Mouse (Mus musculus): ENCODE data around the gene Akr7a5. TPM values are rescaled to one million over a fixed set of nuclear protein-coding genes. Genes with fewer than 3 reads are reported as not detected.

Akr7a5 gene
- polyA plus RNA-seq, 1 experiment from 2014 or later, result 95.0 TPM

DNA sequence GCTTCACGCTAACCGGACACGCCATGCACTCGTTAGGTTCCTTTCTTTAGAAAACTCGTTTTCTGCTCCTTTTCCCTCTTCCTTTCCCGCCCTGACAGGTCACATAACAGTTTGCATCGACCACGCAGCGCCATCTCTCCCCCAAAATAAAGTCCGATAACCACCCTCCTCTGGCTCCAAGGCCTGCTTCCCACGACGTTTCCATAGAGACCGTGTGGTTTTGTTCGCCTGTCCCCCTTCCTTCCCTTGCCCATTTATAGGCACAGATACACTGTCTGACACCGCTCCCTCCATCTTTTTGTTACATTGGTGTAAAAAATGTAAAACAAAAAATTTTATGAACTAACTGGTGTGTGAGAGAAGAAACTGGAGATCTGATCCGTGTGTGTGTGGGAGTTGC lies 19.4 kb upstream of the Akr7a5 start:
- ATAC-seq (ENCODE audit: low read depth), result no peak
- WGBS, result 85% methylated on average over 16 of the region's 16 CpGs
- Histone ChIP-seq H3K4me2 (ENCODE audit: low read depth, low read length) (no peak overlapping the region), H3K4me1 (replicated peaks; ENCODE audit: control insufficient read depth, insufficient read depth, low read length) (no peaks in the 10 kb centered on the region), H3K36me3 (ENCODE audit: control insufficient read depth, insufficient read depth, low read length) (peaks cover 26% of the 10 kb centered on the region), H3K9ac (ENCODE audit: low read length) (no peak overlapping the region), H3K4me3 (ENCODE audit: low read length) (no peak overlapping the region), H3K27ac (ENCODE audit: low read length) (no peak overlapping the region), H3K9me3 (ENCODE audit: control insufficient read depth, low read length) (no peaks in the 10 kb centered on the region), H3K27me3 (ENCODE audit: control insufficient read depth, insufficient read depth, low read depth, low read length) (no peaks in the 10 kb centered on the region)

DNA sequence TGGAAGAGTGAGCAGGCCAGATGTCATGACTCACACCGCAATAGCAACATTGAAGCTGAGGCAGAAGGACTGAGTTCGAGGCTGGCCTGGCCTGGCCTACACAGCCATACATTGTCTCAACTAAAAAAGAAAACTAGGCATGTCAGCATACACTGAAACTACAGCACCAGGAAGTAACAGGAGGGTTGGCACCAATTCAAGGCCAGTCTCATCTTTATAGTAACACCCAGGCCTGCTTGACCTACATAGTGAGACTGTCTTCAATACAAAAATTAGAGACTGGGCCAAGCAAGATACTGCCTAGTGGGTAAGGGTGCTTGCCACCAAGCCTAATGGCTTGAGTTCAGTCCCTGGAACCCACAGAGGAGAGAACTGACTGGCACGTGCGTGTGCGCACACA lies 18.5 kb upstream of the Akr7a5 start:
- Histone ChIP-seq H3K4me2 (ENCODE audit: low read depth, low read length) (no peak overlapping the region), H3K27me3 (ENCODE audit: control insufficient read depth, insufficient read depth, low read depth, low read length) (no peaks in the 10 kb centered on the region), H3K36me3 (ENCODE audit: control insufficient read depth, insufficient read depth, low read length) (peaks cover 25% of the 10 kb centered on the region), H3K9me3 (ENCODE audit: control insufficient read depth, low read length) (no peaks in the 10 kb centered on the region), H3K4me3 (ENCODE audit: low read length) (no peak overlapping the region), H3K27ac (ENCODE audit: low read length) (no peak overlapping the region), H3K4me1 (replicated peaks; ENCODE audit: control insufficient read depth, insufficient read depth, low read length) (no peaks in the 10 kb centered on the region), H3K9ac (ENCODE audit: low read length) (no peak overlapping the region)
- no peak for ATAC-seq (ENCODE audit: low read depth)
- WGBS, result 93% methylated on average over 5 of the region's 5 CpGs

DNA sequence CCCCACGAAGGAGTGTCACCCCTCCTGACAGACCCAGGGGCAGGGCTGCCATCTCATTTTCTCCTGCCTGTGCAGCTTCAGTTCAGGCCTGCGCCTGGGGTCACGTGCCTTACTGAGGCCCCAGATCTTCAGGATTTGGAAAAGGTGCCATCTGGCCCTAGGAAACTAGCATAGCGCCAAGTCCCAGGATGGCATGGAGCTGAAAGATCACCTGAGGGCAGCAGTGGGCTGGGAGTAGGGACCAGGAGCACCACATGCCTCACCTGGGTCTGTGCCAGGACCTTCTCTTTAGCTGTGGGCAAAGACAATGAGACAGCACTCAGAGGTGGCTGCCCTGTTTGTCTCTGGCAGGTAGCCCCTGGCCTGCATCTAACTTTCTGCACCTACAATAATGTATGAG lies 13.0 kb upstream of the Akr7a5 start:
- Histone ChIP-seq H3K4me3 (ENCODE audit: low read length) (no peak overlapping the region), H3K4me2 (ENCODE audit: low read depth, low read length) (no peak overlapping the region), H3K27me3 (ENCODE audit: control insufficient read depth, insufficient read depth, low read depth, low read length) (no peaks in the 10 kb centered on the region), H3K9ac (ENCODE audit: low read length) (no peak overlapping the region), H3K27ac (ENCODE audit: low read length) (no peak overlapping the region), H3K36me3 (ENCODE audit: control insufficient read depth, insufficient read depth, low read length) (no peaks in the 10 kb centered on the region), H3K9me3 (ENCODE audit: control insufficient read depth, low read length) (no peaks in the 10 kb centered on the region), H3K4me1 (replicated peaks; ENCODE audit: control insufficient read depth, insufficient read depth, low read length) (peaks cover 10% of the 10 kb centered on the region)
- ATAC-seq (ENCODE audit: low read depth), result no peak
- WGBS, result 86% methylated on average over 4 of the region's 4 CpGs

DNA sequence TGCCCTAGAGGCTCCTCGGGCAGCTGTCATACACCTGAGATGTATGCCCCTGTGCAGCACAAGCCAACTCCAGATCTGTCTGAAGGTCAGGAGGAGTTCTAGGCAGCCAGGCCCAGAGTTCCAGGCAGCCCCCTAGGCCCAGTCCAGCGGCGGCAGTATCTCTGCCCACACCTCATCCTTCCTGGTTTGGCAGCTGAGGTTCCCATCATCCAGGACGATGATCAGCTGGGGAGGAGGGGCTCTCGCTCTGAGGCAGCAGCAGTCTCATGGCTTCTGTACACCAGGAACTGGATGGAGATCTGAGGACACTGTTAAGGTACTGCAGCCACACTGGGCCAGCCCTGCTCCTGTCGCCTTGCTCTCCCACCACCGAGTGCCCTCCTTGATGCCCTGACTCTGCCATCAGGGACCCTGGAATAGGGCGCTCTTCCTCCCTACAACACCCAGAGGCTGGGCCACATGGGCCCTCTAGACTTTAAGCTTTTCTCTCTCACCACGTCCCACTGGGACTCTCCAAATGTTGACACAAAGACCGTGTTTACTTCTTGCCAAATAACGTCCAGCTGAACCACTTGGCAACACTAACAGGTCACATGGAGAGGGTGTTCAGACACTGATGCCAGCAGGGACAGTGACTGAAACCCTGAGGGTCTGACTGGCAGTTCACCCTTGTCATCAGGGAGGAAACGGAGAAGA lies 11.7 kb upstream of the Akr7a5 start:
- Histone ChIP-seq H3K4me2 (ENCODE audit: low read depth, low read length) (no peak overlapping the region), H3K4me1 (replicated peaks; ENCODE audit: control insufficient read depth, insufficient read depth, low read length) (peaks cover 10% of the 10 kb centered on the region), H3K9ac (ENCODE audit: low read length) (0 out of 2 replicates have a peak overlapping the region, but pooled peaks have one; percentile 20), H3K36me3 (ENCODE audit: control insufficient read depth, insufficient read depth, low read length) (no peaks in the 10 kb centered on the region), H3K9me3 (ENCODE audit: control insufficient read depth, low read length) (no peaks in the 10 kb centered on the region), H3K4me3 (ENCODE audit: low read length) (no peak overlapping the region), H3K27me3 (ENCODE audit: control insufficient read depth, insufficient read depth, low read depth, low read length) (no peaks in the 10 kb centered on the region), H3K27ac (ENCODE audit: low read length) (peak overlapping the region; percentile 31; the same call in 1 of the 2 replicates)
- peak; percentile 46 for ATAC-seq (ENCODE audit: low read depth)
- 49% methylated on average over 12 of the region's 12 CpGs for WGBS

DNA sequence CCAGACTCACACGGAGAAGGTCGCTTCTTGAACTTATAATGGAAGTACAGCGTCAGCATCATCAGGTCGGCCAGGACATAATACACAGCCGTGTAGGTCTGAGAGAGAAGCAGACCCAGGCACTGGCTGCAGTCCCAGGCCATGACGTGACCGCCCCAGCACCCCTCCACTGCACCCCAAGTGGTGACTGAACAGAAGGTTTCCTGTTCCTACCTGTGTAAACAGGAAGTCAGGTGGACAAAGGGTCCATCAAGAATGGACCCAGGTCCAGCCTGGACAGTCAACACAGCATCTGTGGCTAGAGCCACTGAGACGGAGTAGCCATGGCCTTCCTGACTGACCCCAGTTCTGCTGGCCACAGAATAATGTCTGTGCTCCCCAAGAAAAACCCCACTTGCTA lies 8.8 kb upstream of the Akr7a5 start:
- Histone ChIP-seq H3K4me3 (ENCODE audit: low read length) (no peak overlapping the region), H3K36me3 (ENCODE audit: control insufficient read depth, insufficient read depth, low read length) (peaks cover 8% of the 10 kb centered on the region), H3K9ac (ENCODE audit: low read length) (no peak overlapping the region), H3K9me3 (ENCODE audit: control insufficient read depth, low read length) (no peaks in the 10 kb centered on the region), H3K27ac (ENCODE audit: low read length) (no peak overlapping the region), H3K4me1 (replicated peaks; ENCODE audit: control insufficient read depth, insufficient read depth, low read length) (peaks cover 10% of the 10 kb centered on the region), H3K4me2 (ENCODE audit: low read depth, low read length) (no peak overlapping the region), H3K27me3 (ENCODE audit: control insufficient read depth, insufficient read depth, low read depth, low read length) (no peaks in the 10 kb centered on the region)
- ATAC-seq (ENCODE audit: low read depth), result no peak
- WGBS, result 83% methylated on average over 8 of the region's 8 CpGs

DNA sequence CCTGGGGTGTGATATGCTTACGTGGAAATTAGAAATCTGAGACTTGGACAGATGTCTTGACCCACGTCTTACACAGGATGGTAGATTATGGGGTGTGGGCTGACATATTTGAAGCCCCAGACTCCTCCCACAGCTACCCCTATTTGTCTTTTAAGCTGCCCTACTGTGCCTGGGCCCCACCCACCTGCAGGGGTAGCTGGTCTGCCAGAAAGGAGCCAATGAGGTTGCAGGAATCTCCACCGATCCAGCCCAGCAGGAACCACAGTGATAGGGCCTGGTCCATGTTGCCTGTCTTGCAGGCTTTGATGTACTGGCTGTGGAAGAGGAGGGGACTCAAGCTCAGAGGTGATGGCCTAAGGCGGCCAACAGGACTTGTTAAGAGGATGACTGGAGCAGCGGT lies 8.3 kb upstream of the Akr7a5 start:
- Histone ChIP-seq H3K9ac (ENCODE audit: low read length) (no peak overlapping the region), H3K4me3 (ENCODE audit: low read length) (no peak overlapping the region), H3K9me3 (ENCODE audit: control insufficient read depth, low read length) (no peaks in the 10 kb centered on the region), H3K4me1 (replicated peaks; ENCODE audit: control insufficient read depth, insufficient read depth, low read length) (peaks cover 10% of the 10 kb centered on the region), H3K4me2 (ENCODE audit: low read depth, low read length) (no peak overlapping the region), H3K36me3 (ENCODE audit: control insufficient read depth, insufficient read depth, low read length) (peaks cover 8% of the 10 kb centered on the region), H3K27ac (ENCODE audit: low read length) (no peak overlapping the region), H3K27me3 (ENCODE audit: control insufficient read depth, insufficient read depth, low read depth, low read length) (no peaks in the 10 kb centered on the region)
- 54% methylated on average over 5 of the region's 5 CpGs for WGBS
- no peak for ATAC-seq (ENCODE audit: low read depth)

DNA sequence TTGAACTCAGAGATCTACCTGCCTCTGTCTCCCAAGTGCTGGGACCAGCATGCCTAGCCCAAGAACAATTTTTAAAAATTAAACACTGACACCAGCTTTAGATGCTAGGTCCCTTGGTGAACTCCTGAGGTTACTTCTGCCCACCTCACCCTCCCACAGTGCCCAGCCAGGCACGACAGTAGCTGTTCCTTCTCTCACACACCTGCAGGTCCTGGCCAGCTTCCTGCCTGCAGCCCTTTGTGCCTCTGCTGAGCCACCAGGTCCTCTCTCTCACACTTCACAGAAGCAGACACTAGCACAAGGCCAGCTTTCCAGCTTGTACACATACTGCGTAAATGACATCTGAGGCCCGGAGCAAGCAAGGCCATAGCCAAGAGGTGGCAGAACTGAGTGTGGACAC lies 5.0 kb upstream of the Akr7a5 start:
- H3K4me1 ChIP-seq (replicated peaks; ENCODE audit: control insufficient read depth, insufficient read depth, low read length), result peaks cover 6% of the 10 kb centered on the region
- H3K9me3 ChIP-seq (ENCODE audit: control insufficient read depth, low read length), result no peaks in the 10 kb centered on the region
- peaks cover 8% of the 10 kb centered on the region for H3K36me3 ChIP-seq (ENCODE audit: control insufficient read depth, insufficient read depth, low read length)
- no peak overlapping the region for H3K9ac ChIP-seq (ENCODE audit: low read length)
- no peak overlapping the region for H3K27ac ChIP-seq (ENCODE audit: low read length)
- H3K4me3 ChIP-seq (ENCODE audit: low read length), result no peak overlapping the region
- H3K27me3 ChIP-seq (ENCODE audit: control insufficient read depth, insufficient read depth, low read depth, low read length), result no peaks in the 10 kb centered on the region
- WGBS, result 92% methylated on average over 3 of the region's 3 CpGs
- no peak for ATAC-seq (ENCODE audit: low read depth)
- no peak overlapping the region for H3K4me2 ChIP-seq (ENCODE audit: low read depth, low read length)

DNA sequence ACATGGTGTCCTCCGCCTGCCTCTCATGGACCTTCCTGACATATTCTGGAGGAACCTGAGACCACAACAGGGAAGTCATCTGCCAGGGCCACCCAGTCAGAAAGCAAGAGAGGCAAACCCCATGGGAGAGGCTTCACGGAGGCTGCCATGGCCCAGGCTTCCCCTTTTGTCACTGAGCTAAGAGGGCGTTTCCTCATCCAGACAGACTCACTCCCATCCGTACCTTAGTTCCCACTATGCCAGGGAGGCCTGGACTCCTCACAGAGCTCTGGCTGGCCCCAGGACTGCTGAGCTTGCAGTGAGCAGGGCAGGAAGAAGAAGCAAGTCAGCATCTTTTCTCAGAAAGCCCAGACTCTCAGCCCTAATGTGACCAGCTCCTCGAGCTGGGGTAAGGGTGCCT lies 2.6 kb upstream of the Akr7a5 start:
- peaks cover 14% of the 10 kb centered on the region for H3K4me1 ChIP-seq (replicated peaks; ENCODE audit: control insufficient read depth, insufficient read depth, low read length)
- WGBS, result 82% methylated on average over 5 of the region's 5 CpGs
- ATAC-seq (ENCODE audit: low read depth), result no peak
- H3K27me3 ChIP-seq (ENCODE audit: control insufficient read depth, insufficient read depth, low read depth, low read length), result no peaks in the 10 kb centered on the region
- H3K9me3 ChIP-seq (ENCODE audit: control insufficient read depth, low read length), result no peaks in the 10 kb centered on the region
- H3K4me2 ChIP-seq (ENCODE audit: low read depth, low read length), result no peak overlapping the region
- H3K4me3 ChIP-seq (ENCODE audit: low read length), result no peak overlapping the region
- H3K9ac ChIP-seq (ENCODE audit: low read length), result no peak overlapping the region
- H3K27ac ChIP-seq (ENCODE audit: low read length), result no peak overlapping the region
- H3K36me3 ChIP-seq (ENCODE audit: control insufficient read depth, insufficient read depth, low read length), result peaks cover 8% of the 10 kb centered on the region

DNA sequence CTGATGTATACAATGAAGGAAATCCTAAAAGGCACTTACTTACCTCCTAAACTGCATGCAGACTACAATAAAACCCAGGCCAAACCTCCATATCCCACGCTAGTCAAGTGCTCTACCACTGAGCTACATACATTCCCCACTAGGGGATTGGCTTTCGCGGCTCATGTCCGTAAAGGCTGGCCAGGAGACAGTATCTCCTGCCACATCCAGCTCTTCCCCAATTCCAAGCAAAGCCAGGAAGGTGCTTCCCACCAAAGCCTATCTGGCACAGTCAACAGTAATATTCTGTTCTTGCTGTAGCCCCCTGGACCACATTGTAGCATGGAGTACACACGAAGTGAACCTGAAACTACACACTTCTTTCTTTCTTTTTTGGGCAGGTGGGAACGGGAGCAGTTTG lies 893 bp upstream of the Akr7a5 start:
- no peaks in the 10 kb centered on the region for H3K9me3 ChIP-seq (ENCODE audit: control insufficient read depth, low read length)
- no peak for ATAC-seq (ENCODE audit: low read depth)
- peak overlapping the region; percentile 93 for H3K4me3 ChIP-seq (ENCODE audit: low read length)
- 19% methylated on average over 6 of the region's 6 CpGs for WGBS
- no peaks in the 10 kb centered on the region for H3K27me3 ChIP-seq (ENCODE audit: control insufficient read depth, insufficient read depth, low read depth, low read length)
- H3K4me1 ChIP-seq (replicated peaks; ENCODE audit: control insufficient read depth, insufficient read depth, low read length), result peaks cover 14% of the 10 kb centered on the region
- peak overlapping the region; percentile 98 for H3K4me2 ChIP-seq (ENCODE audit: low read depth, low read length)
- H3K27ac ChIP-seq (ENCODE audit: low read length), result no peak overlapping the region
- H3K9ac ChIP-seq (ENCODE audit: low read length), result peak overlapping the region; percentile 95
- peaks cover 7% of the 10 kb centered on the region for H3K36me3 ChIP-seq (ENCODE audit: control insufficient read depth, insufficient read depth, low read length)
